Mouse (Mus musculus): Measurements from ENCODE around the gene Vmn1r49. TPM values are rescaled to one million over a fixed set of nuclear protein-coding genes. Genes with fewer than 3 reads are reported as not detected.
"Not testable (repeated sequence)": the region's sequence is repeated elsewhere in the genome, so short reads cannot be mapped to it uniquely, and the experiment has no call there.

The Vmn1r49 gene
- total RNA-seq (2021): not detected
- long read RNA-seq, experiment 1: 0 reads
- long read RNA-seq, experiment 2: 0 reads

DNA sequence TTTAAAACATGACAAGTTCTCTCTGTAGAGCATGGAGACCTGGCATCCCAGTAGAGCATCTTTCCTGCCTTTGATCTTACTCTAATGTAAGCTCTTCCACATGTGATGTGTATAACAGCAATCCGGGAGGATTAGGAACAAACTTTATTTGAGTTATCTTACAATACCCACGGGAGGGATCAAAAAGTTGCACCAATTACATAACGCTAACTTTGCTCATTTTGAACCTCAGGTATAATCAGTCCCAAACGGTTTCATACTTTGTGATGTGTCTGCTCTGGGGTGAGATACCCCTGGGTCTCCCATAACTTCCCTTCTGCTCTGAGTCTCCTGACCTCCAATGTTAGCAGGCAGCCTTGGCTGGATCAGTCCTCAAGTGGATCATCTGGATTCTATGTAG, at the start of gene Vmn1r49:
Gene Vmn1r49, minus strand, starts transcription at position 101 of the 400 bp plus-strand sequence.
- DNase-seq: no peak

DNA sequence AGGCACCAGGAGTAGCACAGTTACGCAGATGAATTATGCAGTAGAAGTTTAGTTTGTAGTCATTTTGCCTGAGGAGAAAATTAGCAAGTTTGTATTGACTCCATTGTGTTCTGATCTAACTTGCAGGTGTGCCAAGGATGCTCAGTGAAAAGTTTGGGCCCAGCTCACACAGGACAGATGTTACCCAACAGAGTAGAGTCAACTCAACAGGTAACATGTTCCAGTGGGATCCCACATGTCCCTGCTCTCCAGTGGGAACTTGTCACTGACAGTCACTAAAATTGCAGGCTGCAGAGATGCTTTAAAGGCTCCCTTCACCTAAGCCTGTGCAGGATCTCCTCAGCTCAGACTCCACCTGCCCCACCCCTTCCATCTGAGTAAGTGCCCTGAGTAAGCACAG, 44.0 kb upstream of the Vmn1r49 start, which contains the start of gene Vmn1r51:
Gene Vmn1r51, plus strand, starts transcription at position 301 of the 400 bp plus-strand sequence.
- not testable (repeated sequence) for DNase-seq

DNA sequence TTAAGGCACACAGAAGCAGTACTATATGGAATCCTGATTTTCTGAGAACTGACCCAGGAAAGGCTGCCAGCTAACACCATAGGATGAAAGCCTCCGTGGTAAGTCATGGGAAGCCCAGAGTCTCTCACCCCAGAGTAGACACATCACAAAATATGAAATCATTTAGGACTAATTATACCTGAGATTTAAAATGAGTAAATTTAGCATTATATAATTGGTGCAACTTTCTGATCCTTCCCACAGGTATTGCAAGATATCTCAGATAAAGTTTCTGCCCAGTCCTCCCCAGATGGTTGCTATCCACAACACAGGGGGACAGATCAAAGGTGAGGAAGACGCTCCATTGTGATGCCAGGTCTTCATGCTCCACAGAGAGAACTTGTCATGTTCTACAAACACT, 22.8 kb upstream of the Vmn1r49 start, which contains the start of gene Vmn1r50:
Gene Vmn1r50, plus strand, starts transcription at position 301 of the 400 bp plus-strand sequence.
- DNase-seq: no peak

DNA sequence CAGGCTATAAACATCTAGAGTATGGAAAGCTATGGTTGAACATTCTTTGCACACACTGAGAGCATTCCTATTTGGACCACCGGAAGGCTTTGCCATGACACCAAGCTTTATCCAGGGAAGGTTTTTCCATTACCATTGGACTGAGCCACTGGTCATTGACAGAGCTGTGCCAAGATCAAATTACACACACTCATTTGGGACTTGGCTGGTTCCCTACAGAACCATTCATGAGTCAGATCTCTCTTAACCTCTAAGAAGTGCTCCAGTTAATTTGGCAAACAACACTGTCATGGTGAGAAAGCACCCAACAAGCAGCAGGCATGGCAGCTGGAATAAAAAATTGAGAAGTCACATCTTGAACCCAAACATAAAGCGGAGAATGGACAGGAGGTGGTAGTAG, 22.3 kb upstream of the Vmn1r49 start:
- DNase-seq: no peak

DNA sequence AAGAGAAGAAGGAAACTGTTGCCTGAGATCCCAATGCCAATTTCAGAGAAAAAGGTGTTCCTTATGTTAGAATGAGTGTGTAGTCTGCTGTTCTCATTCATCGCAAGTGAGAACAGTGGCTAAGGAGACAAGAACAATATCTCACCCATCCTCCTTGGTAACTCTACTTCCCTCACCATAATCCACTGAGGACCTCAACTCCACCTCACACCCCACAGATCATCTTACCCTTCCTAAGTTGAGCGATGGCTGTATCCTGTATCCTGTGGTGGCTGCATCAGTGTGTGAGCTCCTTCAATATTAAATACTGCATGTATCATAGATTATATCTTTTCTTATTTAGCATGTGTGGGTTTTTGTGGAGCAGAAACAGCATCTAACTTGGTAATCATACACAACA, 41.6 kb downstream of the Vmn1r49 start, which contains the start of gene Vmn1r48:
Gene Vmn1r48, minus strand, starts transcription at position 101 of the 400 bp plus-strand sequence.
- not testable (repeated sequence) for DNase-seq

Other genes starting within 250 kb of the Vmn1r49 start
- gene Vmn1r42, start 202.1 kb downstream of the Vmn1r49 start, total RNA-seq (2021): under 1 TPM; 0.25 to 0.26 TPM
- gene Vmn1r43, start 202.1 kb downstream of the Vmn1r49 start, total RNA-seq (2021): not detected
- gene Vmn1r44, start 194.8 kb downstream of the Vmn1r49 start, total RNA-seq (2021): not detected
- not detected for gene Vmn1r45, start 137.9 kb downstream of the Vmn1r49 start, total RNA-seq (2021)
- gene Vmn1r46, start 109.2 kb downstream of the Vmn1r49 start, total RNA-seq (2021): not detected
- gene Vmn1r47, start 62.4 kb downstream of the Vmn1r49 start, total RNA-seq (2021): not detected
- not detected for gene Vmn1r48, start 41.7 kb downstream of the Vmn1r49 start, total RNA-seq (2021)
- gene Vmn1r50, start 22.9 kb upstream of the Vmn1r49 start, total RNA-seq (2021): not detected
- not detected for gene Vmn1r51, start 44.1 kb upstream of the Vmn1r49 start, total RNA-seq (2021)
- gene Vmn1r52, start 96.3 kb upstream of the Vmn1r49 start, total RNA-seq (2021): not detected
- gene V1ra8, start 124.3 kb upstream of the Vmn1r49 start, total RNA-seq (2021): not detected
- gene Vmn1r53, start 145.9 kb upstream of the Vmn1r49 start, total RNA-seq (2021): not detected
- not detected for gene Vmn1r54, start 167.8 kb upstream of the Vmn1r49 start, total RNA-seq (2021)
- not detected for gene BC048671, start 222.7 kb upstream of the Vmn1r49 start, total RNA-seq (2021)
- gene Chst13, start 246.7 kb upstream of the Vmn1r49 start, total RNA-seq (2021): not detected

Data from heart, adult 18-20 months (tissue).